In the genomic region with DNA sequence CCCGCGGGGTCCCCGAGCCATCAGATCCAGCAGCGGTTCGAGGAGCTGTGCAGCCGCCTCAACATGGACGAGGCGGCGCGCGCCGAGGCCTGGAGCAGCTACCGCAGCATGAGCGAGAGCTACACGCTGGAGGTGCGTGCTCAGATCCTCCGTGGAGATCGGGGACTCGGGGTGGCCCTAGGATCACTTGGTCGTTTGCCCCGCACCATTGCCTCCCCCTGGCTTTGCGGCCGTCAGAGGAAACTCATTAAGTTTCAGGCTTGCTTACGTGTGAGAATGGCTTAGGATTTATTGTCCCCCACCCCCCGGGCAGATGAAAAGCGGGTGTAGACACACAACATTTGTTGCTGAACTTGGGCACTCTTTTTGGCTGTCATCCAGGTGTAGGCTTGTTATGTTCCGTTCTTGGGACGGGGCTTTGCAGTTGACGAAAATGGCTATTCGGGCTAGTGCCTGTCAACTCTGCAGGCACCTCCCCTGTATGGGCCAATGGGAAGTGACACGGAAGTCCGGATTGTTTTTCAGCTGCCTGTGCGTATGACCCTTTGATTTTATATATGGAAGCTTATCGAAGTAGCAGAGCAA, we compare ENCODE assay signal across 1 mouse cellular context.
TF ChIP-seq lines count a peak whose summit lies in the region.

No protein-coding gene starts in this region.

TF ChIP-seq in MEL, 35 proteins besides CTCF, POLR2A, EP300 and RAD21 (continued from another document):
- no peak for TF ChIP-seq USF2 (IDR thresholded peaks at IDR 0.05; ENCODE audit: borderline replicate concordance in 1 of 2, insufficient read depth in 1 of 2, low read depth in 1 of 2, low read length in 2 of 2)
- no peak for TF ChIP-seq BHLHE40 (IDR thresholded peaks at IDR 0.05; ENCODE audit: borderline replicate concordance, low read depth, low read length)
- TF ChIP-seq ELF1 (IDR thresholded peaks at IDR 0.05; ENCODE audit: low read depth, low read length), result peak; percentile 96
- no peak for TF ChIP-seq SMC3 (IDR thresholded peaks at IDR 0.05; ENCODE audit: low read depth, low read length)
- TF ChIP-seq TCF12 (IDR thresholded peaks at IDR 0.05; ENCODE audit: low read depth, low read length), result no peak
- TF ChIP-seq POLR2AphosphoS5 (IDR thresholded peaks at IDR 0.05; ENCODE audit: borderline replicate concordance, low read depth, low read length), result no peak
- TF ChIP-seq ZKSCAN1 (IDR thresholded peaks at IDR 0.05; ENCODE audit: low read depth, low read length), result no peak
